Mouse (Mus musculus): Measurements from ENCODE around the gene Tbp.

DNA sequence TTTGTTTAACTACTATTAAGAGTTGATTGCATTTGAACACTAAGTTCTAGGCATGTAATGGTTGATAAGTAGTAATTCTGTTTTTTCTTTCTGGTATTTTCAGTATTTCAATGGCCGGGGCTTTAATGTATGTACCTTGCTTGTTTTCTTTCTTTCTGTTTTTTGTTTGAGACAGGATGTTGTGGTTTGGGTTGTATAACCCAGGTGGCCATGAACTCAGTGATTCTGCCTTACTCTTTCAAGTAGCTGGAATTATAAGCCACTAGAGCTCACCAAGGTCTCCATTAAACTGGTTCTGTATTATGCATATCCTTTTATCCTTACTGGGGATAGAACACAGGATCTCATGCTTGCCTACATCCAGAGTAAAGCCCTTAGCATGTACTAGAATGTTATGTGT, 19.1 kb downstream of the Tbp start:
- TF ChIP-seq CTCF (IDR thresholded peaks at IDR 0.05; ENCODE audit: low read depth) (no peak), EP300 (optimal IDR thresholded peaks at IDR 0.05) (no peak)

Measured in stomach, postnatal 0 days (tissue).